Comparison of ENCODE assay signal across 23 mouse cellular contexts in the genomic region with DNA sequence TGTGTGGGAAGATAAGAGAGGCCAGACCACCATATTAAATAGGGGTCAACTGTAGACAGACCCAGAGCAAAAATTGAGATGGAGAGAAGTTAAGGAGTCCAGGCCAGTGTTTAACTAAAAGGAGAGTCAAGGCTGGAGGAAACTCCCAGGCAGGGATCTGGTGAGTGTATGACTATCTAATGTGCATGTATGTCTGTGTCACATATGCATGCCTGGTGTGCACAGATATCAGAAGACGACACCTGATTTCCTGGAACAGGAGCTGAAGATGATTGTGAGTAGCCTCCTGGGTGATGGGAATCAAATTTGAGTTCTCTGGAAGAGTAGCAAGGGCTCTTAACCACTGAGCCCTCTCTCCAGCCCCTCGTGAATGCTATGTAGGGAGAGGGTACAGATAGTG. TPM values are rescaled to one million over a fixed set of nuclear protein-coding genes. Genes with fewer than 3 reads are reported as not detected.
DNase-seq lines count a peak whose midpoint lies in the region; ATAC-seq and TF ChIP-seq lines count a peak whose summit lies in the region.
"Had no signal": no experiment of that assay in that cellular context is flagged by ENCODE, and none has a peak within 500 bp of the region (broad histone marks: within the 10 kb centered on the region; RNA-seq: fewer than 3 reads in every experiment).

No protein-coding gene starts in this region.

- no peaks in the 10 kb centered on the region for H3K27me3 ChIP-seq in intestine, embryonic 15.5 days (replicated peaks)
- H3K27me3 ChIP-seq in intestine, postnatal 0 days (replicated peaks; ENCODE audit: control insufficient read depth, insufficient read depth, low read length) = no peaks in the 10 kb centered on the region
- H3K27me3 ChIP-seq in liver, embryonic 12.5 days (replicated peaks) = no peaks in the 10 kb centered on the region
- H3K27me3 ChIP-seq in stomach, embryonic 15.5 days (replicated peaks) = no peaks in the 10 kb centered on the region
- H3K27me3 ChIP-seq: embryonic facial prominence, embryonic 15.5 days; forebrain, embryonic 13.5 days; midbrain, embryonic 15.5 days had no signal

- no peak overlapping the region for H3K9ac ChIP-seq in intestine, embryonic 15.5 days
- no peak overlapping the region for H3K9ac ChIP-seq in intestine, postnatal 0 days (ENCODE audit: low read depth, low read length)
- H3K9ac ChIP-seq in liver, embryonic 12.5 days = peak overlapping the region; percentile 70
- no peak overlapping the region for H3K9ac ChIP-seq in stomach, embryonic 15.5 days
- H3K9ac ChIP-seq: embryonic facial prominence, embryonic 15.5 days; forebrain, embryonic 13.5 days; midbrain, embryonic 15.5 days had no signal

- DNase-seq in c-Kit-positive CD71-positive TER-119-negative erythroid progenitor cells, embryonic 14.5 days (ENCODE audit: low read depth) = peak; percentile 87
- DNase-seq in cerebellum, postnatal 4 days (ENCODE audit: low spot score in 2 of 2) = no peak
- DNase-seq in spleen, adult 18-20 months = no peak
- DNase-seq: adrenal gland, postnatal 14 days; cerebellum, adult 9-11 months; embryo, embryonic 11 days; gastrocnemius, postnatal 14 days; heart, postnatal 4 days; kidney, adult 9 months; left cerebral cortex, postnatal 4 days; lung, adult 18-20 months; retina, postnatal 1 day; thymus, postnatal 36 days had no signal

- WGBS in intestine, embryonic 15.5 days = 83% methylated on average over 2 of the region's 2 CpGs
- WGBS in intestine, postnatal 0 days = 82% methylated on average over 2 of the region's 2 CpGs
- WGBS in liver, embryonic 12.5 days (ENCODE audit: insufficient replicate concordance) = 22% methylated on average over 2 of the region's 2 CpGs
- 84% methylated on average over 2 of the region's 2 CpGs for WGBS in stomach, embryonic 15.5 days

- H3K9me3 ChIP-seq in intestine, embryonic 15.5 days = no peaks in the 10 kb centered on the region
- H3K9me3 ChIP-seq in intestine, postnatal 0 days (ENCODE audit: control insufficient read depth) = no peaks in the 10 kb centered on the region
- H3K9me3 ChIP-seq in liver, embryonic 12.5 days (replicated peaks) = no peaks in the 10 kb centered on the region
- no peaks in the 10 kb centered on the region for H3K9me3 ChIP-seq in stomach, embryonic 15.5 days
- H3K9me3 ChIP-seq: embryonic facial prominence, embryonic 15.5 days; forebrain, embryonic 13.5 days; midbrain, embryonic 15.5 days had no signal

- H3K4me2 ChIP-seq in intestine, embryonic 15.5 days (replicated peaks) = no peak overlapping the region
- no peak overlapping the region for H3K4me2 ChIP-seq in intestine, postnatal 0 days (replicated peaks; ENCODE audit: low read depth)
- H3K4me2 ChIP-seq in liver, embryonic 12.5 days = peak overlapping the region; percentile 59
- no peak overlapping the region for H3K4me2 ChIP-seq in stomach, embryonic 15.5 days
- H3K4me2 ChIP-seq: embryonic facial prominence, embryonic 15.5 days; forebrain, embryonic 13.5 days; midbrain, embryonic 15.5 days had no signal

- H3K4me1 ChIP-seq in intestine, embryonic 15.5 days (replicated peaks) = peaks cover 2% of the 10 kb centered on the region; the same call in 1 of the 2 replicates
- H3K4me1 ChIP-seq in intestine, postnatal 0 days (replicated peaks; ENCODE audit: control insufficient read depth, insufficient read depth, low read length) = no peaks in the 10 kb centered on the region
- peaks cover 88% of the 10 kb centered on the region for H3K4me1 ChIP-seq in liver, embryonic 12.5 days
- no peaks in the 10 kb centered on the region for H3K4me1 ChIP-seq in stomach, embryonic 15.5 days
- H3K4me1 ChIP-seq: forebrain, embryonic 13.5 days; midbrain, embryonic 15.5 days had no signal

- no peak overlapping the region for H3K27ac ChIP-seq in intestine, embryonic 15.5 days
- no peak overlapping the region for H3K27ac ChIP-seq in intestine, postnatal 0 days (ENCODE audit: low read depth, low read length)
- H3K27ac ChIP-seq in liver, embryonic 12.5 days = peak overlapping the region; percentile 97
- no peak overlapping the region for H3K27ac ChIP-seq in stomach, embryonic 15.5 days
- H3K27ac ChIP-seq: embryonic facial prominence, embryonic 15.5 days; forebrain, embryonic 13.5 days; hindbrain, postnatal 0 days; midbrain, embryonic 15.5 days had no signal

- no peak for TF ChIP-seq CTCF in intestine, postnatal 0 days (IDR thresholded peaks at IDR 0.05; ENCODE audit: low read depth)

- H3K4me3 ChIP-seq in intestine, embryonic 15.5 days (replicated peaks) = no peak overlapping the region
- H3K4me3 ChIP-seq in intestine, postnatal 0 days (ENCODE audit: low read depth, low read length) = no peak overlapping the region
- H3K4me3 ChIP-seq in liver, embryonic 12.5 days = no peak overlapping the region
- H3K4me3 ChIP-seq in stomach, embryonic 15.5 days (replicated peaks) = no peak overlapping the region
- H3K4me3 ChIP-seq: embryonic facial prominence, embryonic 15.5 days; forebrain, embryonic 13.5 days; midbrain, embryonic 15.5 days had no signal

- H3K36me3 ChIP-seq in intestine, embryonic 15.5 days = no peaks in the 10 kb centered on the region
- no peaks in the 10 kb centered on the region for H3K36me3 ChIP-seq in intestine, postnatal 0 days (ENCODE audit: control insufficient read depth, insufficient read depth)
- no peaks in the 10 kb centered on the region for H3K36me3 ChIP-seq in liver, embryonic 12.5 days
- H3K36me3 ChIP-seq in stomach, embryonic 15.5 days = no peaks in the 10 kb centered on the region
- H3K36me3 ChIP-seq: embryonic facial prominence, embryonic 15.5 days; midbrain, embryonic 15.5 days had no signal

- ATAC-seq in intestine, embryonic 15.5 days = peak; percentile 44; the same call in 1 of the 2 replicates
- ATAC-seq in intestine, postnatal 0 days = no peak
- peak; percentile 95 for ATAC-seq in liver, embryonic 12.5 days
- ATAC-seq in stomach, embryonic 15.5 days (ENCODE audit: insufficient read depth, low FRiP score, low read depth) = peak; percentile 91
- ATAC-seq: forebrain, embryonic 13.5 days; hindbrain, postnatal 0 days; midbrain, embryonic 15.5 days had no signal

RNA-seq across cellular contexts. Expression of gene Agfg1, which starts 14.0 kb away (rescaled TPM):
- polyA plus RNA-seq in intestine, embryonic 15.5 days (2015; fragmentation: Nextera tagmentation; extraction: Ambion mirVana) = 33.0 and 35.7 TPM in 2 replicates
- 35.8 and 36.7 TPM in 2 replicates for polyA plus RNA-seq in intestine, postnatal 0 days (2015; fragmentation: Nextera tagmentation; extraction: Ambion mirVana)
- polyA plus RNA-seq in liver, embryonic 12.5 days (2016; fragmentation: Nextera tagmentation; extraction: Ambion mirVana) = 76.7 and 78.3 TPM in 2 replicates
- 27.0 and 27.9 TPM in 2 replicates for polyA plus RNA-seq in stomach, embryonic 15.5 days (2015; fragmentation: Nextera tagmentation; extraction: Ambion mirVana)

RNA-seq across cellular contexts. Expression of gene Gm47791, which starts 54.2 kb away (rescaled TPM):
- not detected in 2 replicates for polyA plus RNA-seq in intestine, embryonic 15.5 days (2015; fragmentation: Nextera tagmentation; extraction: Ambion mirVana)
- polyA plus RNA-seq in intestine, postnatal 0 days (2015; fragmentation: Nextera tagmentation; extraction: Ambion mirVana) = not detected in 2 replicates
- not detected in 2 replicates for polyA plus RNA-seq in liver, embryonic 12.5 days (2016; fragmentation: Nextera tagmentation; extraction: Ambion mirVana)
- not detected in 2 replicates for polyA plus RNA-seq in stomach, embryonic 15.5 days (2015; fragmentation: Nextera tagmentation; extraction: Ambion mirVana)
- polyA plus RNA-seq: forebrain, embryonic 13.5 days; heart, embryonic 14.5 days; hindbrain, postnatal 0 days; midbrain, embryonic 15.5 days; small intestine, adult 2 months had no signal

RNA-seq across cellular contexts. Expression of gene Tm4sf20, which starts 57.0 kb away (rescaled TPM):
- polyA plus RNA-seq in intestine, embryonic 15.5 days (2015; fragmentation: Nextera tagmentation; extraction: Ambion mirVana) = 141 and 153 TPM in 2 replicates
- polyA plus RNA-seq in intestine, postnatal 0 days (2015; fragmentation: Nextera tagmentation; extraction: Ambion mirVana) = 760 and 763 TPM in 2 replicates
- polyA plus RNA-seq in liver, embryonic 12.5 days (2016; fragmentation: Nextera tagmentation; extraction: Ambion mirVana) = not detected in 2 replicates
- polyA plus RNA-seq in stomach, embryonic 15.5 days (2015; fragmentation: Nextera tagmentation; extraction: Ambion mirVana) = 28.3 and 35.1 TPM in 2 replicates
- polyA plus RNA-seq: heart, embryonic 14.5 days; hindbrain, postnatal 0 days had no signal

Comparison
In these comparisons a context has a peak if more than half of its experiments do, and no peak if none do; other contexts are left out.
1. RNA of gene Tm4sf20, which starts 57.0 kb away (polyA plus RNA-seq): 760 to 763 TPM in intestine, postnatal 0 days, 141 to 153 TPM in intestine, embryonic 15.5 days and 28.3 to 35.1 TPM in stomach, embryonic 15.5 days; not detected in liver, embryonic 12.5 days; every median in the first group is over 10 times any median in the second.